Mouse (Mus musculus): ENCODE results near the gene Ak2.
A peak's percentile ranks its signal among the peaks of the same experiment; 100 is the strongest.

Gene Ak2

GRCm38 (mm10) chr4:128974677-128975076 lies 17.1 kb upstream of the Ak2 start:
- no peak for DNase-seq (ENCODE audit: low spot score in 2 of 2)

DNA sequence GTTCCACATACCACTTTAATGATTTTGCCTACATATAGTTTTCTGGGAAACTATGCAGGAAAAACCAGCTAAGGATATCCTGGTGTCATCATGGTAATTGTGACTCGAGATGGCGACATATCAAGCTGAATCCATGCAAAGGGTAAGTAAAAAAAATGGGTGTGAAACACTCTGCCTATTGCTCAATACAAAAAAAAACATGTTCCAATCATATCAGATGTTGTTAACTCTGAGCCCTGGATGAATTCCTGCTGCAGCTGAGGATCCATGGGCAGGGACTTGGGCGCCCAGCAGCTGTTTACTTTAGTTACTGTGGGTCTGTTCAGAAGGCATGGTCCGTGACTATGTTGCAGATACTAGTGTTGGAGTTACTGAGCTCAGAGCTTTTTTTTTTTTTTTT lies 15.2 kb upstream of the Ak2 start:
- DNase-seq (ENCODE audit: low spot score in 2 of 2): no peak

GRCm38 (mm10) chr4:128977217-128977616 lies 14.5 kb upstream of the Ak2 start:
- no peak for DNase-seq (ENCODE audit: low spot score in 2 of 2)

DNA sequence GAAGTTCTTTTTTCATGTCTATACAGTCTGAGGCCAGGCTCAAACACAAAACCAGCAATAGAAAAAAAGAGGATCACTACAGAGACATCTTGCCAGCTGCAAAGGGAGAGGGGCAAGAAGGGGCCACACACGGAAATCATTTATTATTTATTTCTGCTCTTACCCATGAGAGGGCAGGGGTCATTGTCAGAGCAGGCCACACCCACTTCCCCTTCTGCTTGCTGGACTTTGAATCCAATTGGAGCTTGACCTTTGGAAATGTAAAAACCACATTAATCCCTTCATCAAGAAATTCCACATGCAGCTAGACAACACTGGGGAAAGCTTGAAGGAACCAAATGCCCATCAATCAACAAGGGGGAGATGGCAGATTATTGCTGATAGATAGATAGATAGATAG lies 13.1 kb upstream of the Ak2 start:
- no peak for DNase-seq (ENCODE audit: low spot score in 2 of 2)

- DNase-seq (ENCODE audit: low spot score in 2 of 2): no peak
Measured at GRCm38 (mm10) chr4:128980890-128981832, 10.6 kb upstream of the Ak2 start.

DNA sequence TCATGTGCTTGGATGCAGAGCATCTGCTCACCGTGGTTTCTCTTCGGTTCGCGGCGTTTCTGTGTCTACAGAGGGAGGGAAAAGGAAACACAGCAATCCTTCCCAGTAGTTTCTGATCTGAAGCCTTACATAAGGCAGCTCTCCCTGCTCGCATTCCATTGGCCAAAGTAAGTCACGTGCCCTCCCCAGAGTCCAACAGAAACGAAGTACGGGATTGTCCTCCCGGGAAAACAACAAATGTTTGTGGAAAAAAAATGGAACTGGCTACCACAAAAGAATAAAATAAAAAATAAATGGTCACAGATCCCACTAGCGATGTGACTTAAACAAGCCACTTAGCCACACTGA lies 10.0 kb upstream of the Ak2 start:
- DNase-seq (ENCODE audit: low spot score in 2 of 2): no peak

DNA sequence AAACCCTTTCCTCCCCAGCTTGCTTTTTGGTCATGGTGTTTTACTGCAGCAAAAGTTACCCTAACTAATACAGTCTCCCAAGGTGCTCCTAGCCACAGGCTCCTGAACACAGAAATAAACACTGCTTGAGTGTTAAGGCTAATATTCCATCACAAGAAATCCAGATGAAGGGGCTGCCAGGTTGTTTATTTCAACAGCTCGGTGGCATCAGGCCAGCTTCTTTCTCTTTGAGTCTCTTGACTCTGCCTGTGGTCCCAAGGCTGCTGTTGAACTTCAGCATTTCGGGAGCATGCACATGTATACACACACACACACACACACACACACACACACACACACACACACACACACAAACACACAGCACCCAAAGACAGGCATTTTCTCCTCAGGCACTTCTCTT lies 8.6 kb upstream of the Ak2 start:
- no peak for DNase-seq (ENCODE audit: low spot score in 2 of 2)

- no peak for DNase-seq (ENCODE audit: low spot score in 2 of 2)
Measured at GRCm38 (mm10) chr4:128983656-128984055, 8.1 kb upstream of the Ak2 start.

DNA sequence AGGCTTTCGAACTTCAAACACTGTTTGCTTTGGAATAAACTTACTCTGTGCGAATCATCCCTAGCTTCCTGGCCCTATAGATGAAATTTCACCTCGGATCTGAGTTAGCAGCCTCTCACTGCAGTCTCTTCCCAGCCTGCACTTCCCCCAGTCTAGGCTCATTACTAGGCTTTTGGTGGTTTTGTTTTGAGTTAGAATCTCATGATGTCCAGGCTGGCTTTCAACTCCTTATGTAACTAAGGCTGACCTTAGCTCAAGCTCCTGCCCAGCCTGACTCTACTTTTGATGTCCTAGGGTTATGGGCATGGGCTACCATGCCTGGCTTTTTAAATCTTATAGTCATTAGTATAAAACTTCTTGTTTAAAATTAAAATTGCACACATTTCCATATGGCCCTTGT lies 7.2 kb upstream of the Ak2 start:
- DNase-seq (ENCODE audit: low spot score in 2 of 2): no peak

DNA sequence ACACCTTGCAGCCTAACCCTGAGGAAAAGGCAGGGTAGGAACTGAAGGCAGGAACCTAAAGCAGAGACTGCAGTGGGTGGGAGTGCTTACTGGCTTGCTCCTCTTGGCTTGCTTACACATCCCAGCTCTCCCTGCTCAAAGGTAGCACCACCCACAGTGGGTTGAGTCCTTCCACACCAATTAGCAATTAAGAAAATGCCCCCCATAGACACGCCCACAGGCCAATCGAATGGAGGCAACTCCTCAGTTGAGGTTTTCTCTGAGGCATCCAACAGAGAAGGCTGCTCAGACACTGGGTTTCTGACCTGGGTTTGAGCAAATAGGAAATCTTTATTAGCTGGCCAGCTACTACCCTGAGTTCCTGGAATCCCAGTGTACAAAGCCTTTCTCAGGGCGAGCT lies 2.8 kb upstream of the Ak2 start:
- no peak for DNase-seq (ENCODE audit: low spot score in 2 of 2)

- DNase-seq (ENCODE audit: low spot score in 2 of 2): no peak
Measured at GRCm38 (mm10) chr4:128989678-128990077, 2.1 kb upstream of the Ak2 start.

- DNase-seq (ENCODE audit: low spot score in 2 of 2): no peak
Measured at GRCm38 (mm10) chr4:128992176-128992575, 418 bp downstream of the Ak2 start.

GRCm38 (mm10) chr4:128993025-128993662 lies 1.4 kb downstream of the Ak2 start:
- peak; percentile 92 to 97 for DNase-seq (ENCODE audit: low spot score in 2 of 2)

- DNase-seq (ENCODE audit: low spot score in 2 of 2): no peak
Measured at GRCm38 (mm10) chr4:128993675-128994074, 1.9 kb downstream of the Ak2 start.

DNA sequence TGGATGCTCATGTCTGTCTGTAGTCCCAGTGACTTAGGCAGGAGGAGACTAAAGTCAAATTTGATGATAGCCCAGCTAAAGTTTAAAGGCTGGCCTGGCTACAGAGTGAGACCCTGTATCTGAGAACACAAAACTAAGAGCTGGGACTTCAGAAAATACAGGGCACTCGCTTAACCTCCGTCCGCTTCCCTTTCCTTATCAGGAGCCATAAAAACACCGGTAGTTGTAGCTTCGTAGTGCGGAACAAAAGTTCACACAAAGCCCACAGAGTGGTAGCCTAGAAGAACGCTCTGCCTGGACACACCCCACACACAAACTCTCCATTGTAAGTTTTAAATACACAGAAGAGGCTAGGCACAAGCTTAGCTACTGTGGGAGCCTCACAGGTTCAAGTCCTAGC lies 3.5 kb downstream of the Ak2 start:
- no peak for DNase-seq (ENCODE audit: low spot score in 2 of 2)

- DNase-seq (ENCODE audit: low spot score in 2 of 2): no peak
Measured at GRCm38 (mm10) chr4:128997258-128997657, 5.5 kb downstream of the Ak2 start.

GRCm38 (mm10) chr4:128998401-128998800 lies 6.6 kb downstream of the Ak2 start:
- DNase-seq (ENCODE audit: low spot score in 2 of 2): no peak

- no peak for DNase-seq (ENCODE audit: low spot score in 2 of 2)
Measured at GRCm38 (mm10) chr4:129000786-129001185, 9.0 kb downstream of the Ak2 start.

- no peak for DNase-seq (ENCODE audit: low spot score in 2 of 2)
Measured at GRCm38 (mm10) chr4:129003720-129004119, 12.0 kb downstream of the Ak2 start.

- DNase-seq (ENCODE audit: low spot score in 2 of 2): no peak
Measured at GRCm38 (mm10) chr4:129008006-129008519, 16.3 kb downstream of the Ak2 start.

DNA sequence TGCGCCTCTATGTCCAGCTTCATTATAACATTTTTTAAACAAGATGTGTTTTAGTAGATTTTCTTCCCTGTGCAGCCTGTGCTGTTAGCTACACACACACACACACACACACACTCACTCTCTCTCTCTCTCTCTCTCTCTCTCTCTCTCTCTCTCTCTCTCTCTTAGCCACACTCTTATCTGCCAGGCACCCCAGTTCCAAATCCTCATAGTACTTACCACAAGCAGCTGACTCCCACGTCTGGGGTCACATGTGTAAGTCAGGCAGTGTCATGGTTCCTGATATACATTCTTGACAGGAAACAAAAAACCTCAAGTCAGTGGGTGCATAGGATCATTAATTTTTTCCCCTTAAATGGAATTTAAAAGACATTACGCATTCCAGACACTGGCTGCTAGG lies 16.9 kb downstream of the Ak2 start:
- DNase-seq (ENCODE audit: low spot score in 2 of 2): no peak

- DNase-seq (ENCODE audit: low spot score in 2 of 2): no peak
Measured at GRCm38 (mm10) chr4:129009521-129009920, 17.8 kb downstream of the Ak2 start.

DNA sequence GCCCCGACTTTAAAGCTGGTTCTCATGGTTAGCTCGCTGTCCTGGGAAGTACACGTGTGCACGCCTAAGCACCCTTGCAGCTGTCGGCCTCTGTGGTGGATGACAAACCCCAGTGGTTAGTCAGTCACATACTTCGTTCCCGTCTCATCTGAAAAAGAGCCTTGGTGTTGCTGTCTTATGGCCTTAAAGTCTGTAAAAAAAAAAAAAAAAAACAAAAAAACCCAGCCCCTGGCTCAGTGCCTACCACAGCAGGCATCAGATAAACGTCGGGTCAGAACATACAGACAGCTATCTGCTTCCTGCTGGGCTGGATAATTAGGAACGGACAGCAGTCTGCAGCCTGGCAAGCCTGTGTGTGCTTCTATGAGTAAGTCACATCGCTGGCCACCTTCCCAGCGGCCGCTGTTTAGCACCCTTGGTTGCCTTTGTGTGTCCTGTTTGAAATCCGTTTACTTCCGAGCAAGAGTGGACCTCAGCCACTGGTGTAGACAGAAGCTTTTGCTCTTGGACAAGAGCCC lies 19.9 kb downstream of the Ak2 start:
- DNase-seq (ENCODE audit: low spot score in 2 of 2): peak in 1 of 2 experiments; percentile 63

Measured in cerebellum, postnatal 4 days (tissue).